Mouse (Mus musculus) limb, embryonic 14.5 days (tissue): ENCODE measurements at regions not wholly inside any gene's neighbourhood (a gene's known extent, or its start where the extent isn't known, plus 50 kb on each side); places are given as distances from the start of the nearest gene placed in this dataset.

Experiments used
- ATAC-seq: fragments of 200-750 bp; cut with Nextera tagmentation; 2 replicates; pipeline ENCODE4 v1.8.0; 2017; ENCODE audit warnings: low read depth, moderate number of reproducible peaks, moderate TSS enrichment; ENCODE audit not compliant: low FRiP score
- DNase-seq: peaks from one replicate; pipeline ENCODE4 v3.0.0-alpha.2; 2015; ENCODE audit warnings: low spot score
- H3K27ac ChIP-seq: fragments of 300-500 bp; sonication (generic); replicated peaks from 2 replicates; pipeline ENCODE4 v1.5.1; 2014; ENCODE audit warnings: low read depth, mild to moderate bottlenecking, low read length, moderate library complexity, mixed read lengths
- H3K27me3 ChIP-seq: fragments of 300-500 bp; sonication (generic); 2 replicates; pipeline ENCODE4 v1.6.1; 2014; ENCODE audit warnings: low read length, mixed read lengths; ENCODE audit not compliant: control insufficient read depth, insufficient read depth
- H3K36me3 ChIP-seq: fragments of 300-500 bp; sonication (generic); 2 replicates; pipeline ENCODE4 v1.6.1; 2014; ENCODE audit warnings: mild to moderate bottlenecking, low read length, moderate library complexity, mixed read lengths; ENCODE audit not compliant: control insufficient read depth, insufficient read depth
- H3K4me1 ChIP-seq: fragments of 300-500 bp; sonication (generic); 2 replicates; pipeline ENCODE4 v1.6.1; 2014; ENCODE audit warnings: antibody characterized with exemption, low read length, mixed read lengths; ENCODE audit not compliant: control insufficient read depth, insufficient read depth
- H3K4me2 ChIP-seq: fragments of 300-500 bp; sonication (generic); replicated peaks from 2 replicates; pipeline ENCODE4 v1.6.1; 2014; ENCODE audit warnings: low read depth, mild to moderate bottlenecking, low read length, moderate library complexity; ENCODE audit not compliant: severe bottlenecking
- H3K4me3 ChIP-seq: fragments of 300-500 bp; sonication (generic); replicated peaks from 2 replicates; pipeline ENCODE4 v1.5.1; 2014; ENCODE audit warnings: low read length
- H3K9ac ChIP-seq: fragments of 300-500 bp; sonication (generic); 2 replicates; pipeline ENCODE4 v1.6.1; 2014; ENCODE audit warnings: mild to moderate bottlenecking, low read depth, low read length, moderate library complexity; ENCODE audit not compliant: severe bottlenecking
- H3K9me3 ChIP-seq: fragments of 300-500 bp; sonication (generic); 2 replicates; pipeline ENCODE4 v1.6.1; 2016; ENCODE audit warnings: low read length; ENCODE audit not compliant: control insufficient read depth
- POLR2A ChIP-seq: fragments of 200-500 bp; IDR thresholded peaks from 2 replicates; pipeline ENCODE4 v1.8.0; 2012; ENCODE audit warnings: inconsistent platforms, mild to moderate bottlenecking, moderate library complexity, borderline replicate concordance; ENCODE audit not compliant: insufficient read depth, insufficient read length; ENCODE audit errors: extremely low read depth
- WGBS: fragments of 180-500 bp; shearing (Covaris S2); extraction: QIAGEN DNeasy Blood & Tissue Kit; methylation state at CpG from one replicate; pipeline ENCODE4 v1.1.7; 2014; 5-methylcytosine and 5-hydroxymethylcytosine counted together

- Histone ChIP-seq H3K27me3 (no peaks in the 10 kb centered on the region), H3K4me1 (no peaks in the 10 kb centered on the region), H3K36me3 (no peaks in the 10 kb centered on the region), H3K4me3 (no peak overlapping the region), H3K9me3 (peaks cover 27% of the 10 kb centered on the region; the same call in 1 of the 2 replicates), H3K9ac (no peak overlapping the region), H3K27ac (no peak overlapping the region), H3K4me2 (no peak overlapping the region)
- DNase-seq, result no peak
- WGBS, result 81% methylated on average over 6 of the region's 6 CpGs
- no peak for ATAC-seq
- no peak for TF ChIP-seq POLR2A
Measured at GRCm38 (mm10) chr12:110070506-110070905, 208.4 kb upstream of the Dio3 start.

DNA sequence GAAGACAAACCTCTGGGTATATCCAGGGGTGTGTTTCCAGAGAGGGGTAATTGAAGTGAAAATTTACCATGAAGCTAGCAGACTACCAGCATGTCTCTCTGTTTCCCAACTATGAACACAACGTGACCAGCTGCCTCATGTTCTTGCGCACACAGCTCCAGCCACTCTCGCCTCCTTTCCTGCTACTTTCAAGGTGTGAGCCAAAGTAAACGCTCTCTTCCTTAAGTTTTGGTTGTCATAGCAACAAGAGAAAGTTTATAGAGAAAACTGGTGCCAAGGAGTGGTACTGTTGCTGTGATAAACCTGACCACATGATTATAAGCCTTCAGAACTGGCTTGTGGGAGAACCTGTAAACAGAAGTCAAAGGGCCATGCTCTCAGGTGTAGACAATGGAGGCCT, 207.0 kb upstream of the Dio3 start:
- Histone ChIP-seq H3K9ac (no peak overlapping the region), H3K27me3 (no peaks in the 10 kb centered on the region), H3K4me2 (no peak overlapping the region), H3K4me3 (no peak overlapping the region), H3K9me3 (peaks cover 27% of the 10 kb centered on the region; the same call in 1 of the 2 replicates), H3K36me3 (no peaks in the 10 kb centered on the region), H3K4me1 (peaks cover 2% of the 10 kb centered on the region; the same call in 1 of the 2 replicates), H3K27ac (no peak overlapping the region)
- no peak for ATAC-seq
- 55% methylated on average over 4 of the region's 4 CpGs for WGBS
- TF ChIP-seq POLR2A, result no peak
- DNase-seq, result peak; percentile 8

GRCm38 (mm10) chr12:110074921-110075320, 203.9 kb upstream of the Dio3 start:
- WGBS, result 87% methylated on average over 8 of the region's 8 CpGs
- no peak overlapping the region for H3K27ac ChIP-seq
- peaks cover 2% of the 10 kb centered on the region; the same call in 1 of the 2 replicates for H3K4me1 ChIP-seq
- no peaks in the 10 kb centered on the region for H3K36me3 ChIP-seq
- TF ChIP-seq POLR2A, result no peak
- peaks cover 8% of the 10 kb centered on the region; the same call in 1 of the 2 replicates for H3K9me3 ChIP-seq
- ATAC-seq, result no peak
- no peak overlapping the region for H3K4me3 ChIP-seq
- no peak overlapping the region for H3K4me2 ChIP-seq
- DNase-seq, result no peak
- H3K9ac ChIP-seq, result no peak overlapping the region
- H3K27me3 ChIP-seq, result no peaks in the 10 kb centered on the region

DNA sequence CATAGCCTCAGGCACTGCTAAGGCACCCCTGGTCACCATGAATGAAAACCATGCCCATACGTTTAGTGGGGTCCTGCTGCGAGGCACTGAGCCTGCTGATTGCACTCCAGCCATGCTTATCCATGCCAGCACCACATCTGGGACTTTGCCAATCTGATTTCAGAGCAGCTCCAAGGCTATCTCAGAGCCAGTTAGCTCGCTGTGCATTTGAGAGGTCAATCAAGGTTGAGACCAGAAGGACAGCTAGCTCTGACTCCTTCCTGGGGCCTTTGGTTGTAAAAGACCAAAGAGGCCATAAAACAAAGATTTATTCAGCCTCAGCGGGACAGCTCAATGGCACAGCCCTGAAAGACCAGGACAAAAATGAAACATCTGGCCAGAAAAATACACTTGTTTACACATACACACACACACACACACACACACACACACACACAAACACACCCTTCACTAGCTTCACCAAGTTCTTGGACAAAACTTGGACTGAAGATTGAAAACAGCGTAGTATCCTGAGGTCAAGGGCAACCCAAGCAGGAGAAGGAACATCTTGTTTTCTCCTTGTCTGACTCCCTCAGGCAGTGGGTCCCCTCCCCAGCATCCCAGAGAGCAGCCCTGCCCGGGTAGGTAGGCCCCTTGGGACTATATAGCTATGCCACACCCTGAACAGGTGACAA, 201.5 kb upstream of the Dio3 start:
- TF ChIP-seq POLR2A, result no peak
- no peaks in the 10 kb centered on the region for H3K36me3 ChIP-seq
- H3K27ac ChIP-seq, result no peak overlapping the region
- H3K9me3 ChIP-seq, result no peaks in the 10 kb centered on the region
- WGBS, result 29% methylated on average over 6 of the region's 6 CpGs
- H3K27me3 ChIP-seq, result no peaks in the 10 kb centered on the region
- no peak overlapping the region for H3K4me3 ChIP-seq
- H3K9ac ChIP-seq, result no peak overlapping the region
- no peak overlapping the region for H3K4me2 ChIP-seq
- ATAC-seq, result no peak
- no peak for DNase-seq
- peaks cover 2% of the 10 kb centered on the region; the same call in 1 of the 2 replicates for H3K4me1 ChIP-seq

DNA sequence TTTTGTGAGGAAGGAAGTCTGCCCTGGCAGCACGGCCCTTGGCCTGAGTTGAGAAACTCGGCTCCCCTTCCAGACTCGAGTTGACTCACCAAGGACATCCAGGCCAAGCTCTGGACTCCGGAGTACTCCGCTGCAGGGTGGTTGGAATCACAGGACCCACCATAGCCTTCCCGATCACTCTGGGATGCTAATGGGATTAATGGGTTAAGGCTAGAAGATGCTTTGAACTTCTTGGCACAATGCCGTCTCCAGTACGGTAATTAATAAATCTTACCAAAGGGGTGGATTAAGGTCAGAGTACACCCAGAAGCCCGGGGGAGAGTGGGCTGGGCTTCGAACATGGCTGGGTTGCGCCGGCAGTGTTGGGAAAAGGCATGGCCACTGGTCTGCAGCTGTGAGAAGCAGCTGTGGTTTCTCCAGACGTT, 200.8 kb upstream of the Dio3 start:
- no peak for ATAC-seq
- Histone ChIP-seq H3K9me3 (no peaks in the 10 kb centered on the region), H3K4me1 (peaks cover 2% of the 10 kb centered on the region; the same call in 1 of the 2 replicates), H3K27me3 (no peaks in the 10 kb centered on the region), H3K27ac (no peak overlapping the region), H3K4me3 (no peak overlapping the region), H3K9ac (no peak overlapping the region), H3K36me3 (no peaks in the 10 kb centered on the region), H3K4me2 (no peak overlapping the region)
- no peak for TF ChIP-seq POLR2A
- whole genome bisulfite sequencing, result 49% methylated on average over 13 of the region's 13 CpGs
- no peak for DNase-seq
